Mouse (Mus musculus) heart, postnatal 0 days (tissue): ENCODE results near the gene Tpx2. TPM values are rescaled to one million over a fixed set of nuclear protein-coding genes. Genes with fewer than 3 reads are reported as not detected.
A peak's percentile ranks its signal among the peaks of the same experiment; 100 is the strongest.

Source experiments
- ATAC-seq: fragments of 200-750 bp; cut with Nextera tagmentation; 2 replicates; pipeline ENCODE4 v1.8.0; 2017; ENCODE audit warnings: low read depth, moderate number of reproducible peaks, moderate library complexity; ENCODE audit not compliant: insufficient read depth
- DNase-seq: peaks from one replicate; pipeline ENCODE4 v3.0.0-alpha.2; 2016; ENCODE audit warnings: low spot score
- H3K27ac ChIP-seq: fragments of 300-500 bp; sonication (generic); 2 replicates; pipeline ENCODE4 v1.5.1; 2014; ENCODE audit warnings: low read depth, mild to moderate bottlenecking
- H3K27me3 ChIP-seq: fragments of 300-500 bp; sonication (generic); 2 replicates; pipeline ENCODE4 v1.6.1; 2014; ENCODE audit warnings: low read length, mixed read lengths; ENCODE audit not compliant: control insufficient read depth, insufficient read depth
- H3K36me3 ChIP-seq: fragments of 300-500 bp; sonication (generic); replicated peaks from 2 replicates; pipeline ENCODE4 v1.6.1; 2014; ENCODE audit warnings: low read length, mixed read lengths; ENCODE audit not compliant: control insufficient read depth, insufficient read depth
- H3K4me1 ChIP-seq: fragments of 300-500 bp; sonication (generic); 2 replicates; pipeline ENCODE4 v1.6.1; 2014; ENCODE audit warnings: antibody characterized with exemption; ENCODE audit not compliant: control insufficient read depth, insufficient read depth
- H3K4me2 ChIP-seq: fragments of 300-500 bp; sonication (generic); 2 replicates; pipeline ENCODE4 v1.6.1; 2014; ENCODE audit warnings: low read depth, mild to moderate bottlenecking, low read length, moderate library complexity
- H3K4me3 ChIP-seq: fragments of 300-500 bp; sonication (generic); 2 replicates; pipeline ENCODE4 v1.5.1; 2014; ENCODE audit warnings: low read depth, low read length
- H3K9ac ChIP-seq: fragments of 300-500 bp; sonication (generic); replicated peaks from 2 replicates; pipeline ENCODE4 v1.6.1; 2014; ENCODE audit warnings: low read depth, low read length, mixed read lengths
- H3K9me3 ChIP-seq: fragments of 300-500 bp; sonication (generic); replicated peaks from 2 replicates; pipeline ENCODE4 v1.6.1; 2016; ENCODE audit warnings: low read length; ENCODE audit not compliant: control insufficient read depth
- CTCF ChIP-seq: IDR thresholded peaks from 2 replicates; pipeline ENCODE4 v1.5.1; 2016; ENCODE audit warnings: antibody characterized with exemption, control low read depth, low read depth
- EP300 ChIP-seq: IDR thresholded peaks from 2 replicates; pipeline ENCODE4 v1.6.1; 2016; ENCODE audit warnings: antibody characterized with exemption, low read depth
- WGBS: fragments of 180-500 bp; shearing (Covaris S2); extraction: QIAGEN DNeasy Blood & Tissue Kit; methylation state at CpG from one replicate; pipeline ENCODE4 v1.1.7; 2014; 5-methylcytosine and 5-hydroxymethylcytosine counted together
- microRNA-seq: library from miRNA; unstranded; fragments of <30 nt; microRNA quantifications from one replicate; pipeline ENCODE4, GENCODE M21; 2016
- polyA plus RNA-seq: library from polyadenylated mRNA; unstranded; fragments of >200 nt; fragmentation: Nextera tagmentation; extraction: Ambion mirVana; gene quantifications from 2 replicates; pipeline ENCODE4 v1.2.1, GENCODE M21; 2015
- total RNA-seq: library from RNA; depleted of rRNA; stranded (reverse); fragments of >200 nt; gene quantifications from 2 replicates; pipeline ENCODE4 v1.2.3, GENCODE M21; 2014; ENCODE audit warnings: low replicate concordance; rRNA removed

The Tpx2 gene
- total and polyA plus RNA-seq, 2 experiments from 2014 or later = 8.1 to 15.1 TPM

GRCm38 (mm10) chr2:152941776-152942175 lies 94.0 kb downstream of the Tpx2 start:
- DNase-seq (no peak), ATAC-seq (no peak)
- no peak overlapping the region for H3K9ac ChIP-seq
- peaks cover 85% of the 10 kb centered on the region for H3K27me3 ChIP-seq
- no peaks in the 10 kb centered on the region for H3K4me1 ChIP-seq
- TF ChIP-seq EP300 (no peak), CTCF (no peak)
- H3K27ac ChIP-seq = no peak overlapping the region
- no peak overlapping the region for H3K4me3 ChIP-seq
- 12% methylated on average over 7 of the region's 7 CpGs for WGBS
- no peak overlapping the region for H3K4me2 ChIP-seq
- H3K36me3 ChIP-seq = no peaks in the 10 kb centered on the region
- H3K9me3 ChIP-seq = no peaks in the 10 kb centered on the region

- TF ChIP-seq CTCF = no peak
- TF ChIP-seq EP300 = no peak
- Histone ChIP-seq H3K9me3 (no peaks in the 10 kb centered on the region), H3K27ac (no peak overlapping the region), H3K4me2 (peak overlapping the region; percentile 75), H3K9ac (peak overlapping the region; percentile 27; the same call in 1 of the 2 replicates), H3K4me1 (no peaks in the 10 kb centered on the region), H3K4me3 (peak overlapping the region; percentile 48), H3K36me3 (no peaks in the 10 kb centered on the region), H3K27me3 (peaks cover 94% of the 10 kb centered on the region)
- DNase-seq (no peak), ATAC-seq (no peak)
- WGBS = under 1% methylated on average over 64 of the region's 65 CpGs
These were observed 95.2 kb downstream of the Tpx2 start for GRCm38 (mm10) chr2:152942898-152943515.

GRCm38 (mm10) chr2:152943568-152943967 lies 95.8 kb downstream of the Tpx2 start:
- DNase-seq (no peak), ATAC-seq (no peak)
- Histone ChIP-seq H3K9ac (peak overlapping the region; percentile 27; the same call in 1 of the 2 replicates), H3K4me1 (no peaks in the 10 kb centered on the region), H3K36me3 (no peaks in the 10 kb centered on the region), H3K4me2 (peak overlapping the region; percentile 75), H3K27me3 (peaks cover 95% of the 10 kb centered on the region), H3K4me3 (peak overlapping the region; percentile 48), H3K27ac (no peak overlapping the region), H3K9me3 (no peaks in the 10 kb centered on the region)
- 12% methylated on average over 8 of the region's 8 CpGs for WGBS
- TF ChIP-seq CTCF (no peak), EP300 (no peak)

- Histone ChIP-seq H3K4me3 (no peak overlapping the region), H3K36me3 (no peaks in the 10 kb centered on the region), H3K27ac (no peak overlapping the region), H3K27me3 (peaks cover 95% of the 10 kb centered on the region), H3K4me1 (no peaks in the 10 kb centered on the region), H3K9me3 (no peaks in the 10 kb centered on the region), H3K4me2 (no peak overlapping the region), H3K9ac (no peak overlapping the region)
- ATAC-seq = no peak
- WGBS = 52% methylated on average over 9 of the region's 9 CpGs
- no peak for DNase-seq
- TF ChIP-seq EP300 (no peak), CTCF (no peak)
These were observed 96.2 kb downstream of the Tpx2 start for GRCm38 (mm10) chr2:152944013-152944412.

Small RNAs within 50 kb of the gene (microRNA-seq; reads per million reads assigned to microRNA genes)
- gene Mir5622 = 3.2 reads per million, percentile 15 among the genes with 10 or more reads in this experiment

Other genes with a start within 250 kb of the Tpx2 start
- not detected in 2 replicates for gene Defb45, start 248.6 kb upstream of the Tpx2 start, total RNA-seq
- not detected in 2 replicates for gene Defb45, start 248.6 kb upstream of the Tpx2 start, polyA plus RNA-seq
- gene Defb36, start 243.6 kb upstream of the Tpx2 start, total RNA-seq = not detected in 2 replicates
- not detected in 2 replicates for gene Defb36, start 243.6 kb upstream of the Tpx2 start, polyA plus RNA-seq
- not detected in 2 replicates for gene Defb25, start 224.9 kb upstream of the Tpx2 start, total RNA-seq
- 0.53 and 0.54 TPM in 2 replicates for gene Defb25, start 224.9 kb upstream of the Tpx2 start, polyA plus RNA-seq
- 4.8 and 12.5 TPM in 2 replicates for gene Rem1, start 221.0 kb upstream of the Tpx2 start, total RNA-seq
- gene Rem1, start 221.0 kb upstream of the Tpx2 start, polyA plus RNA-seq = 10.2 TPM in 2 replicates
- gene H13, start 178.5 kb upstream of the Tpx2 start, total RNA-seq = 68.6 and 72.9 TPM in 2 replicates
- gene H13, start 178.5 kb upstream of the Tpx2 start, polyA plus RNA-seq = 53.4 and 55.0 TPM in 2 replicates
- gene Mcts2, start 160.9 kb upstream of the Tpx2 start, total RNA-seq = 6.5 and 11.7 TPM in 2 replicates
- 30.9 and 31.6 TPM in 2 replicates for gene Mcts2, start 160.9 kb upstream of the Tpx2 start, polyA plus RNA-seq
- gene Id1, start 111.7 kb upstream of the Tpx2 start, total RNA-seq = 146 and 188 TPM in 2 replicates
- 46.7 and 59.3 TPM in 2 replicates for gene Id1, start 111.7 kb upstream of the Tpx2 start, polyA plus RNA-seq
- gene Cox4i2, start 93.8 kb upstream of the Tpx2 start, total RNA-seq = 13.4 and 29.9 TPM in 2 replicates
- gene Cox4i2, start 93.8 kb upstream of the Tpx2 start, polyA plus RNA-seq = 17.0 and 21.4 TPM in 2 replicates
- 60.9 and 75.6 TPM in 2 replicates for gene Bcl2l1, start 16.2 kb upstream of the Tpx2 start, total RNA-seq
- gene Bcl2l1, start 16.2 kb upstream of the Tpx2 start, polyA plus RNA-seq = 34.5 and 35.0 TPM in 2 replicates
- gene Mylk2, start 63.4 kb downstream of the Tpx2 start, total RNA-seq = not detected in 2 replicates
- 0.15 and 0.16 TPM in 2 replicates for gene Mylk2, start 63.4 kb downstream of the Tpx2 start, polyA plus RNA-seq
- gene Foxs1, start 85.2 kb downstream of the Tpx2 start, total RNA-seq = 4.5 and 8.6 TPM in 2 replicates
- 8.2 and 8.4 TPM in 2 replicates for gene Foxs1, start 85.2 kb downstream of the Tpx2 start, polyA plus RNA-seq
- gene Dusp15, start 103.7 kb downstream of the Tpx2 start, total RNA-seq = 0.12 TPM in 1 of 2 replicates, not detected in the other
- gene Dusp15, start 103.7 kb downstream of the Tpx2 start, polyA plus RNA-seq = not detected in 2 replicates
- 0.89 TPM in 1 of 2 replicates, not detected in the other for gene Ttll9, start 114.5 kb downstream of the Tpx2 start, total RNA-seq
- 0.05 and 0.14 TPM in 2 replicates for gene Ttll9, start 114.5 kb downstream of the Tpx2 start, polyA plus RNA-seq
- gene Pdrg1, start 167.5 kb downstream of the Tpx2 start, total RNA-seq = 24.1 and 71.8 TPM in 2 replicates
- 120 and 129 TPM in 2 replicates for gene Pdrg1, start 167.5 kb downstream of the Tpx2 start, polyA plus RNA-seq
- not detected in 2 replicates for gene Xkr7, start 183.9 kb downstream of the Tpx2 start, total RNA-seq
- not detected in 2 replicates for gene Xkr7, start 183.9 kb downstream of the Tpx2 start, polyA plus RNA-seq
- gene Ccm2l, start 218.0 kb downstream of the Tpx2 start, total RNA-seq = 21.0 and 32.4 TPM in 2 replicates
- 3.5 and 4.3 TPM in 2 replicates for gene Ccm2l, start 218.0 kb downstream of the Tpx2 start, polyA plus RNA-seq